Mouse (Mus musculus): ENCODE measurements around the gene Cbl. TPM values are rescaled to one million over a fixed set of nuclear protein-coding genes. Genes with fewer than 3 reads are reported as not detected.
"Not testable (repeated sequence)": the region's sequence is repeated elsewhere in the genome, so short reads cannot be mapped to it uniquely, and the experiment has no call there.

The Cbl gene
- polyA plus RNA-seq, 1 experiment from 2014 or later: 19.6 TPM

DNA sequence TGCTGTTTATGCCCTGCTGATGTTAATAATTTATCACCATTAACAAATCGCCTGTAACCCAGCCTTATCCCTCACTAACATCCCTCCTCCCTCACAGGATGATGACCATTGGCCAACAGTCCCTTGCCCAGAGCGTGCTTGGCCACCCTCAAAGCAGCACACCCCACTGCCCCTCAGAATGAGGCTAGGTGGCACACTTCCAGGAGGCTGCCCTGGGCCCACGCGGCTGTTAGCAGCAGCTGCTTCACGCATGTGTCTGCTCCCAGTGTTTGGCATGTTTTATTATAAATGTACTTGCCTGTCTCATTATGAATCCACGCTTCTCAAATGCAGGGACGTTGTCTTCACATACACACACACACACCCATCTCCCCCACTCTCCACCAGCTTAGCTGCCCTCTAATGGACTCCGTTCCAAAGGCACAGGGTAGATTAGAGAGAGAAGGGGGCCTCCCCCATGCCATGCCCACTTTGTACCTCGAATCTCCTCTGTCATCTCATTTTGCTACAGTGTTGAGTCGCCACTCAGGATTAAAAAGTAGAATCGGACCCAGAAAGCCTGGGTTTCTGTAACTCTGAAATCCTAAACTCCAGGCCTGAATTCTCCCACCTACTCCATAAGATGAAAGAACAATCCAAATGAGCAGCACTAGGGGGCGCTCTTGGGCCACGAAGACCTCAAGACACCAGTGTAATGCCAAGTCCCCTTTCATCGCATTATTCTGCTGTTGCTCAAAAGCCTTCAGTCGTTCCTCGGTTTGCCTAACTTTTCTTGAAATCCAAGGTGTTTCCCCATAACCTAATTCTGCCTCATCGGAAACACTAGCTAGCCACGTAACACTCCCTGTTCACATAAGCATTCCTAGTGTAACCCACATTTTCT is 108.1 kb downstream of the Cbl start:
- H3K36me3 ChIP-seq: no peaks in the 10 kb centered on the region
- no peak overlapping the region for H3K4me3 ChIP-seq
- H3K27me3 ChIP-seq: peaks cover 5% of the 10 kb centered on the region; the same call in 1 of the 2 replicates
- no peak overlapping the region; the same call in 1 of the 2 replicates for H3K9ac ChIP-seq
- 31% methylated on average over 18 of the region's 18 CpGs for WGBS
- peak overlapping the region; percentile 34; the same call in 1 of the 2 replicates for H3K27ac ChIP-seq
- H3K4me1 ChIP-seq: peaks cover 28% of the 10 kb centered on the region
- peak overlapping the region; percentile 44 for H3K4me2 ChIP-seq (replicated peaks)
- no peak for ATAC-seq (ENCODE audit: low FRiP score, low read depth)
- H3K9me3 ChIP-seq: no peaks in the 10 kb centered on the region

DNA sequence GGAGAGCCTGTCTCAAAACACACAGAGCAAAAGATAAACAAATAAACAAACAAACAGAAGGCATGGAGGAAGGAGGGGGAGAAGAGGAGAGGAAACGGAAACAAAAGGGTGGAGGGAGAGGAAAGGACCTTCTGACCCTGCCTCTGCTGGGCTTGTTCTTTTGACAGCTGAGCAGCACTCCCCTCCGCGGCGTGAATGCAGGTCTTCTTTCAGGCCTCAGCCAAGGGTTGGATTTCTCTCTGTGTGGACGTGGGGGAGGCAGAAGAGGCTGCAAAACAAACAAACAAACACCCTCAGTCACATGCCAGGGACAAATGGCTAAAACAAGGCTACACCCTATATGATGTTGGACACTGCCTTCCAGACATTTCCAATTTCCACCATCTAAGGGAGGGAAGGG is 108.8 kb downstream of the Cbl start:
- Histone ChIP-seq H3K27me3 (peaks cover 5% of the 10 kb centered on the region; the same call in 1 of the 2 replicates), H3K4me3 (no peak overlapping the region), H3K36me3 (no peaks in the 10 kb centered on the region), H3K9ac (no peak overlapping the region), H3K4me1 (peaks cover 20% of the 10 kb centered on the region), H3K9me3 (no peaks in the 10 kb centered on the region), H3K4me2 (replicated peaks) (no peak overlapping the region), H3K27ac (no peak overlapping the region)
- WGBS: 55% methylated on average over 5 of the region's 5 CpGs
- no peak for ATAC-seq (ENCODE audit: low FRiP score, low read depth)

GRCm38 (mm10) chr9:44124317-44124716 is 109.5 kb downstream of the Cbl start:
- Histone ChIP-seq H3K4me3 (no peak overlapping the region), H3K9ac (no peak overlapping the region), H3K27ac (no peak overlapping the region), H3K9me3 (no peaks in the 10 kb centered on the region), H3K36me3 (no peaks in the 10 kb centered on the region), H3K4me1 (peaks cover 14% of the 10 kb centered on the region), H3K27me3 (0 out of 2 replicates have a peak, but pooled peaks cover 2% of the 10 kb centered on the region), H3K4me2 (replicated peaks) (no peak overlapping the region)
- 72% methylated on average over 6 of the region's 6 CpGs for WGBS
- ATAC-seq (ENCODE audit: low FRiP score, low read depth): no peak

DNA sequence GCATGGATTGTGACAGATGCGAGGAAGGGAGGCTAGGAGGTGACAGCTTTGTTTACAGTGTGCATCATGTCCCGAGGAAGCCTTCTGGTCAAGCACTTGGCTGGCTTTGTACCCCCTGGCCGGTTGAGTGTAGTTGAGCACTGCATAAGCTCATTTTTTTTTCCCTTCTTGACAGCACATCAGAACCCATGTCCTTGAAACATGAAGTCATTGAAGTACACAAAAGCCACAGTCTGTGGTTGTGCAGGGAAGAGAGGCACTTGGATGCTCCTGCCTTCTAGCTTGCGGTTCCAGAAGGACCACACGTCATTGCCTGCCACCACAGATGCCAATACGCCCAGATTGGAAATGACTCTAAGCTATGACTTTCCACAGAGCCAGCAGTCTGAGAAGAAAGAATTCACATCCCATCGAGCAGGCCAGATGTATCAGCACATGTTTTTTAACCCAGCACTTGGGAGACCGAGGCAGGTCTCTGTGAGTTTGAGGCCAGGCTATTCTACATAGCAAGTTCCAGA is 113.8 kb downstream of the Cbl start:
- no peak overlapping the region for H3K4me3 ChIP-seq

GRCm38 (mm10) chr9:44119011-44119410 is 114.8 kb downstream of the Cbl start:
- H3K9me3 ChIP-seq: no peaks in the 10 kb centered on the region
- ATAC-seq (ENCODE audit: low FRiP score, low read depth): no peak
- H3K4me3 ChIP-seq: no peak overlapping the region
- H3K4me2 ChIP-seq (replicated peaks): no peak overlapping the region
- 48% methylated on average over 5 of the region's 5 CpGs for WGBS
- no peak overlapping the region for H3K27ac ChIP-seq
- H3K27me3 ChIP-seq: no peaks in the 10 kb centered on the region
- H3K4me1 ChIP-seq: no peaks in the 10 kb centered on the region
- no peaks in the 10 kb centered on the region for H3K36me3 ChIP-seq
- no peak overlapping the region for H3K9ac ChIP-seq

More for the DNA sequence above, 113.8 kb downstream of the Cbl start:
- Histone ChIP-seq H3K36me3 (no peaks in the 10 kb centered on the region), H3K4me1 (no peaks in the 10 kb centered on the region), H3K27ac (no peak overlapping the region), H3K9ac (no peak overlapping the region), H3K4me2 (replicated peaks) (no peak overlapping the region), H3K27me3 (no peaks in the 10 kb centered on the region), H3K9me3 (no peaks in the 10 kb centered on the region)
- no peak for ATAC-seq (ENCODE audit: low FRiP score, low read depth)
- WGBS: 73% methylated on average over 8 of the region's 8 CpGs

- no peak overlapping the region for H3K4me2 ChIP-seq (replicated peaks)
- no peak for ATAC-seq (ENCODE audit: low FRiP score, low read depth)
Measured at GRCm38 (mm10) chr9:44116182-44116581, 117.7 kb downstream of the Cbl start.

DNA sequence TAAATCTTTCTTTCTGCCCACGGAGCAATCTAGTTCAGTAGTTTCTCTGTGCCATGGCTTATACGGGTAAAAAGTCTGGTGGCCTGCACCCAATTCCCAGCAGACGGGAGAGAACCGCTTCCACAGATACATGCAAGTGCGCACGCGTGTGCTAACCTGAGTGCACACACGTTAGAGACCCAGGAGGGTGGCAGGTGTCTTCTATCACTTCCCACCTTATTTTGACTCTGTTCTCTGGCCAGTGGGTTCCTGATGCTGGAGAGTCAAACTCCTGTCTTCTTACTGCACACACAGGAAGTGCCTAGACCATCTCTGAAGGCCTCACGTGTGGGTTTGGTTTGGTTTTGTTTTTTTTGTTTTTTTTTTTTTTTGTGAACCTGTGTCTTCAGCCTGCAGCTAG is 118.2 kb downstream of the Cbl start:
- ATAC-seq (ENCODE audit: low FRiP score, low read depth): no peak
- Histone ChIP-seq H3K9ac (no peak overlapping the region), H3K27ac (no peak overlapping the region), H3K4me2 (replicated peaks) (no peak overlapping the region), H3K36me3 (peaks cover under 1% of the 10 kb centered on the region; the same call in 1 of the 2 replicates), H3K4me3 (no peak overlapping the region), H3K9me3 (no peaks in the 10 kb centered on the region), H3K27me3 (no peaks in the 10 kb centered on the region), H3K4me1 (peaks cover 9% of the 10 kb centered on the region)
- 84% methylated on average over 9 of the region's 9 CpGs for WGBS

More at GRCm38 (mm10) chr9:44116182-44116581, 117.7 kb downstream of the Cbl start:
- Histone ChIP-seq H3K4me3 (no peak overlapping the region), H3K27ac (no peak overlapping the region), H3K4me1 (peaks cover 6% of the 10 kb centered on the region), H3K9ac (no peak overlapping the region), H3K9me3 (no peaks in the 10 kb centered on the region), H3K27me3 (no peaks in the 10 kb centered on the region), H3K36me3 (no peaks in the 10 kb centered on the region)
- 83% methylated on average over 4 of the region's 4 CpGs for WGBS

DNA sequence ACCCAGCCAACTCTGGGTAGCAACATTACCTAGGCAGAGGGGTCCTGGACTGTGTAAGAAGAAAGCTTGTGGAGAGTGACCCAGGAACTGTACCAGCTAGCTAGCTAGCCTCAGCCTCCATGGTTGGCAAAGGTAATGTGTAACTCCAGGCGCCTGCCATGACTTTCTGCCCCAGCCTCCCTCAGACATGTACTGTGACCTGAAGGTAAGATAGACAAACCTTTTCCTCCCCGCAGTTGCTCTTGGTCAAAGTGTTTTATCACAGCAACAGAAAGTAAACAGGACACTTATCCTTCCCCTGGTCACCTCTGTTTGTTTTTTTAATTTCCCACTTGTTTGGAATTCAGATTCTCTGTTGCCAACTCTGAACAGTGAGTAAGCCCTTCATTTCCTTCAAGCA is 119.4 kb downstream of the Cbl start:
- Histone ChIP-seq H3K27me3 (no peaks in the 10 kb centered on the region), H3K36me3 (peaks cover 8% of the 10 kb centered on the region), H3K4me3 (no peak overlapping the region), H3K27ac (no peak overlapping the region), H3K4me2 (replicated peaks) (no peak overlapping the region), H3K9ac (no peak overlapping the region), H3K4me1 (peaks cover 21% of the 10 kb centered on the region), H3K9me3 (no peaks in the 10 kb centered on the region)
- WGBS: 78% methylated on average over 2 of the region's 2 CpGs
- ATAC-seq (ENCODE audit: low FRiP score, low read depth): no peak

GRCm38 (mm10) chr9:44113105-44113789 is 120.6 kb downstream of the Cbl start, which contains the start of the genes Gm49380 and Rnf26:
Gm49380 (minus strand) TSS chr9:44113500.
Rnf26 (minus strand) TSS chr9:44113517.
- 1% methylated on average over 44 of the region's 51 CpGs for WGBS
- H3K9ac ChIP-seq: peak within 1 kb of the TSS; percentile 84
- peak within 1 kb of the TSS; percentile 70; the same call in 1 of the 2 replicates for H3K27ac ChIP-seq
- no peaks in the 10 kb centered on the region for H3K27me3 ChIP-seq
- H3K4me1 ChIP-seq: peaks cover 33% of the 10 kb centered on the region
- peak within 1 kb of the TSS; percentile 77 for H3K4me3 ChIP-seq
- peak within 1 kb of the TSS; percentile 70 for H3K4me2 ChIP-seq (replicated peaks)
- H3K36me3 ChIP-seq: peaks cover 14% of the 10 kb centered on the region
- H3K9me3 ChIP-seq: no peaks in the 10 kb centered on the region
- peak; percentile 96 for ATAC-seq (ENCODE audit: low FRiP score, low read depth)

GRCm38 (mm10) chr9:44111909-44112308 is 121.9 kb downstream of the Cbl start:
- not testable (repeated sequence) for H3K27me3 ChIP-seq; H3K9me3 ChIP-seq; ATAC-seq (ENCODE audit: low FRiP score, low read depth); H3K27ac ChIP-seq
- peak overlapping the region; percentile 70 for H3K4me2 ChIP-seq (replicated peaks)
- WGBS: 72% methylated on average over 10 of the region's 12 CpGs
- H3K36me3 ChIP-seq: peaks cover 19% of the 10 kb centered on the region
- peaks cover 46% of the 10 kb centered on the region for H3K4me1 ChIP-seq
- H3K4me3 ChIP-seq: peak overlapping the region; percentile 77
- 0 out of 2 replicates have a peak overlapping the region, but pooled peaks have one; percentile 31 for H3K9ac ChIP-seq

DNA sequence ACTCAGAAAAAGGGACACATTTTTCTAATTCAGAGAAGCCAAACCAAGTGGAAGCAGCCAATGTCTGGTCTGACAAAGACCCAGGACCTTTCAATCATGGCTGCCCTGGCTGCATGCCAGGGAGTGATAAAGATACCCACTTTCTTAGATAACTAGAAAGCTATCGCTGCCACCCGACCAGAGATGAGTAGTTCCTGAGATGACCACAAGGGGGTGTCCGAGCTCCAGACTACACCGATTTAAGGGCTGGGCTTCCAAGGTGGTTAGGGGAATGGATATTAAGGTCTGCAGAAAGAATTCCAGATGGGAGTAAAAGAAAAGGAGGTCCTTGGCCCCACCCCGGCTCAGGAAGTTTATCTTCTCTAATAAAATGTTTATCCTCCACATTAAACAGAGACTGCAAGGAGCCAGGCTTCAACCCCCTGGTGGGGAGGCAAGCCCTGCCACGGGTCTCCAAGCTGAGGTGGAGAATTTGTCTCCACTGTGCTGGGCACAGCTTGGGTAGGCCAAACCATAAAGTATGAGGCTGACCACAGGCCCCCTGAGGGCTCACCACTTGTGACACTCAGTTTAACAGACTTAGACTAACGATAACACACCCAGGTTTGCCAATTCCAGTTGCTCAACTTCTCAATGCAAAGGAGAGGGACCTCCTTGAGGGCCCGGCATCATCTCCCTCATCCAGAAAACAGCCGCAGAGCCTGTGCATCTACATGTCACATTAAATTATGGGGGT is 124.3 kb downstream of the Cbl start:
- WGBS: 13% methylated on average over 9 of the region's 9 CpGs
- Histone ChIP-seq H3K36me3 (peaks cover 41% of the 10 kb centered on the region), H3K4me2 (replicated peaks) (peak overlapping the region; percentile 59), H3K27me3 (no peaks in the 10 kb centered on the region), H3K4me1 (peaks cover 57% of the 10 kb centered on the region), H3K9me3 (no peaks in the 10 kb centered on the region), H3K4me3 (peak overlapping the region; percentile 28), H3K27ac (peak overlapping the region; percentile 52; the same call in 1 of the 2 replicates), H3K9ac (peak overlapping the region; percentile 48)
- no peak for ATAC-seq (ENCODE audit: low FRiP score, low read depth)
